In the genomic region with DNA sequence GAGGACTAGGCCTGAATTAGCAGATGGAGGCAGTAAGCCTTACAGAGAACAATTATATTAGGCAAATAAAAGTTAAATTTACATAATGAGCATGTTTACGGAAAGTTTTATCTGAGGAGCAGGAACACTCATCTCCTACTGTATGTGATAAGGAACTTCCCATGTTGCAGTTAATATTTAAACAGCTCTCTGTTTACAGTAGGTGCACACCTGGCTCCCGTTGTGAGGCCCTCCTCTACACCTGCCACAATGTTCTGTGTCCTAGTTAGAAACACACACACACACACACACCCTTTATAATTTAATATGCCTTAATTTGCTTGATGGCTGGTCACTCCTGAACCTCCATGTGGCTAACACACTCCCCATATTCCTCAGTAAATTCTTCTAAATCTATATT, we compare ENCODE assay signal across 33 mouse cellular contexts. TPM values are rescaled to one million over a fixed set of nuclear protein-coding genes. Genes with fewer than 3 reads are reported as not detected.
DNase-seq lines count a peak whose midpoint lies in the region; ATAC-seq and TF ChIP-seq lines count a peak whose summit lies in the region.
"Had no signal": no experiment of that assay in that cellular context is flagged by ENCODE, and none has a peak within 500 bp of the region (broad histone marks: within the 10 kb centered on the region; RNA-seq: fewer than 3 reads in every experiment).

No protein-coding gene starts in this region.

- H3K4me2 ChIP-seq in intestine, embryonic 15.5 days (replicated peaks): no peak overlapping the region
- H3K4me2 ChIP-seq in intestine, postnatal 0 days (replicated peaks; ENCODE audit: low read depth): no peak overlapping the region
- H3K4me2 ChIP-seq in stomach, embryonic 15.5 days: no peak overlapping the region
- H3K4me2 ChIP-seq: forebrain, embryonic 13.5 days; heart, embryonic 13.5 days; hindbrain, embryonic 14.5 days had no signal

- H3K4me1 ChIP-seq in intestine, embryonic 15.5 days (replicated peaks): no peaks in the 10 kb centered on the region
- no peaks in the 10 kb centered on the region for H3K4me1 ChIP-seq in intestine, postnatal 0 days (replicated peaks; ENCODE audit: control insufficient read depth, insufficient read depth, low read length)
- no peaks in the 10 kb centered on the region for H3K4me1 ChIP-seq in stomach, embryonic 15.5 days
- H3K4me1 ChIP-seq: forebrain, embryonic 10.5 days; forebrain, embryonic 13.5 days; heart, embryonic 10.5 days; heart, embryonic 13.5 days had no signal

- H3K4me3 ChIP-seq in intestine, embryonic 15.5 days (replicated peaks): no peak overlapping the region
- H3K4me3 ChIP-seq in intestine, postnatal 0 days (ENCODE audit: low read depth, low read length): no peak overlapping the region
- H3K4me3 ChIP-seq in stomach, embryonic 15.5 days (replicated peaks): no peak overlapping the region
- H3K4me3 ChIP-seq: forebrain, embryonic 10.5 days; forebrain, embryonic 13.5 days; heart, adult 2 months; heart, embryonic 10.5 days; heart, embryonic 13.5 days had no signal

- no peak overlapping the region for H3K27ac ChIP-seq in intestine, embryonic 15.5 days
- H3K27ac ChIP-seq in intestine, postnatal 0 days (ENCODE audit: low read depth, low read length): no peak overlapping the region
- H3K27ac ChIP-seq in stomach, embryonic 15.5 days: 0 out of 2 replicates have a peak overlapping the region, but pooled peaks have one; percentile 7
- H3K27ac ChIP-seq: forebrain, embryonic 10.5 days; forebrain, embryonic 13.5 days; heart, adult 2 months; heart, embryonic 10.5 days; heart, embryonic 13.5 days; hindbrain, embryonic 14.5 days; hindbrain, postnatal 0 days had no signal

- no peaks in the 10 kb centered on the region for H3K36me3 ChIP-seq in intestine, embryonic 15.5 days
- H3K36me3 ChIP-seq in intestine, postnatal 0 days (ENCODE audit: control insufficient read depth, insufficient read depth): no peaks in the 10 kb centered on the region
- H3K36me3 ChIP-seq in stomach, embryonic 15.5 days: no peaks in the 10 kb centered on the region
- H3K36me3 ChIP-seq: forebrain, embryonic 10.5 days; G1E; heart, embryonic 10.5 days; heart, embryonic 13.5 days had no signal

- WGBS in intestine, embryonic 15.5 days: 60% methylated on average over 2 of the region's 2 CpGs
- 29% methylated on average over 2 of the region's 2 CpGs for WGBS in intestine, postnatal 0 days
- WGBS in stomach, embryonic 15.5 days: 51% methylated on average over 2 of the region's 2 CpGs

- no peak for DNase-seq in frontal cortex, postnatal 10 days (ENCODE audit: low spot score in 2 of 2)
- DNase-seq in kidney, postnatal 10 days: no peak
- no peak for DNase-seq in cerebellum, postnatal 10 days
- DNase-seq: adrenal gland, postnatal 10 days; B cell, adult 2 months; cerebellum, adult 11-12 months; cerebellum, adult 8-10 months; cerebellum, postnatal 14 days; gastrocnemius, postnatal 10 days; gastrocnemius, postnatal 36 days; heart, adult 2 months; heart, postnatal 14 days; heart, postnatal 4 days had no signal

- peak; percentile 94 for ATAC-seq in intestine, embryonic 15.5 days
- ATAC-seq in intestine, postnatal 0 days: 0 out of 2 replicates have a peak, but pooled peaks have one; percentile 65
- peak; percentile 92 for ATAC-seq in stomach, embryonic 15.5 days (ENCODE audit: insufficient read depth, low FRiP score, low read depth)
- ATAC-seq: forebrain, embryonic 13.5 days; forebrain, embryonic 16.5 days; hindbrain, postnatal 0 days; inflammation-experienced regulatory T-cells, adult 6 months; Patski had no signal

- TF ChIP-seq CTCF in intestine, postnatal 0 days (IDR thresholded peaks at IDR 0.05; ENCODE audit: low read depth): no peak

- no peaks in the 10 kb centered on the region for H3K27me3 ChIP-seq in intestine, embryonic 15.5 days (replicated peaks)
- no peaks in the 10 kb centered on the region for H3K27me3 ChIP-seq in intestine, postnatal 0 days (replicated peaks; ENCODE audit: control insufficient read depth, insufficient read depth, low read length)
- H3K27me3 ChIP-seq in stomach, embryonic 15.5 days (replicated peaks): no peaks in the 10 kb centered on the region
- H3K27me3 ChIP-seq: CH12.LX; forebrain, embryonic 13.5 days; heart, embryonic 13.5 days; Patski had no signal

- no peak overlapping the region for H3K9ac ChIP-seq in intestine, embryonic 15.5 days
- no peak overlapping the region for H3K9ac ChIP-seq in intestine, postnatal 0 days (ENCODE audit: low read depth, low read length)
- no peak overlapping the region for H3K9ac ChIP-seq in stomach, embryonic 15.5 days
- H3K9ac ChIP-seq: forebrain, embryonic 13.5 days; heart, embryonic 13.5 days; hindbrain, embryonic 14.5 days had no signal

- H3K9me3 ChIP-seq in intestine, embryonic 15.5 days: no peaks in the 10 kb centered on the region
- H3K9me3 ChIP-seq in intestine, postnatal 0 days (ENCODE audit: control insufficient read depth): no peaks in the 10 kb centered on the region
- H3K9me3 ChIP-seq in stomach, embryonic 15.5 days: no peaks in the 10 kb centered on the region
- H3K9me3 ChIP-seq: forebrain, embryonic 10.5 days; forebrain, embryonic 13.5 days; G1E; heart, embryonic 10.5 days; heart, embryonic 13.5 days had no signal

RNA-seq across cellular contexts. Expression of a gene that starts 10.5 kb away (rescaled TPM):
- not detected in 2 replicates for polyA plus RNA-seq in intestine, embryonic 15.5 days (2015; fragmentation: Nextera tagmentation; extraction: Ambion mirVana)
- not detected in 2 replicates for polyA plus RNA-seq in intestine, postnatal 0 days (2015; fragmentation: Nextera tagmentation; extraction: Ambion mirVana)
- not detected in 2 replicates for polyA plus RNA-seq in stomach, embryonic 15.5 days (2015; fragmentation: Nextera tagmentation; extraction: Ambion mirVana)
- polyA plus RNA-seq: brain, embryonic 14.5 days; embryonic facial prominence, embryonic 11.5 days; embryonic facial prominence, embryonic 14.5 days; forebrain, embryonic 10.5 days; forebrain, embryonic 13.5 days; forebrain, embryonic 16.5 days; frontal cortex, adult 2 months; G1E; heart, adult 2 months; heart, embryonic 10.5 days; heart, embryonic 13.5 days; heart, embryonic 16.5 days; hindbrain, embryonic 11.5 days; hindbrain, embryonic 14.5 days; hindbrain, postnatal 0 days; inflammation-experienced regulatory T-cells, adult 6 months; Patski had no signal

RNA-seq across cellular contexts. Expression of a gene that starts 37.3 kb away (rescaled TPM):
- not detected in 2 replicates for polyA plus RNA-seq in intestine, embryonic 15.5 days (2015; fragmentation: Nextera tagmentation; extraction: Ambion mirVana)
- not detected in 2 replicates for polyA plus RNA-seq in intestine, postnatal 0 days (2015; fragmentation: Nextera tagmentation; extraction: Ambion mirVana)
- polyA plus RNA-seq in stomach, embryonic 15.5 days (2015; fragmentation: Nextera tagmentation; extraction: Ambion mirVana): not detected in 2 replicates
- polyA plus RNA-seq: brain, embryonic 14.5 days; embryonic facial prominence, embryonic 11.5 days; forebrain, embryonic 10.5 days; forebrain, embryonic 13.5 days; forebrain, embryonic 16.5 days; frontal cortex, adult 2 months; G1E; heart, adult 2 months; heart, embryonic 10.5 days; heart, embryonic 13.5 days; heart, embryonic 16.5 days; hindbrain, embryonic 11.5 days; hindbrain, embryonic 14.5 days; hindbrain, postnatal 0 days; inflammation-experienced regulatory T-cells, adult 6 months; Patski had no signal

RNA-seq across cellular contexts. Expression of a gene that starts 38.7 kb away (rescaled TPM):
- not detected in 2 replicates for polyA plus RNA-seq in intestine, embryonic 15.5 days (2015; fragmentation: Nextera tagmentation; extraction: Ambion mirVana)
- not detected in 2 replicates for polyA plus RNA-seq in intestine, postnatal 0 days (2015; fragmentation: Nextera tagmentation; extraction: Ambion mirVana)
- polyA plus RNA-seq in stomach, embryonic 15.5 days (2015; fragmentation: Nextera tagmentation; extraction: Ambion mirVana): not detected in 2 replicates
- polyA plus RNA-seq: brain, embryonic 14.5 days; embryonic facial prominence, embryonic 11.5 days; embryonic facial prominence, embryonic 14.5 days; forebrain, embryonic 10.5 days; forebrain, embryonic 13.5 days; forebrain, embryonic 16.5 days; frontal cortex, adult 2 months; G1E; heart, adult 2 months; heart, embryonic 10.5 days; heart, embryonic 13.5 days; heart, embryonic 16.5 days; hindbrain, embryonic 11.5 days; hindbrain, embryonic 14.5 days; hindbrain, postnatal 0 days; inflammation-experienced regulatory T-cells, adult 6 months; Patski had no signal
